ENCODE assay signal across 15 mouse cellular contexts in genomic region chr5:107346214-107346613, GRCm38 (mm10). TPM values are rescaled to one million over a fixed set of nuclear protein-coding genes. Genes with fewer than 3 reads are reported as not detected.
DNase-seq lines count a peak whose midpoint lies in the region; ATAC-seq and TF ChIP-seq lines count a peak whose summit lies in the region.
"Had no signal": no experiment of that assay in that cellular context is flagged by ENCODE, and none has a peak within 500 bp of the region (broad histone marks: within the 10 kb centered on the region; RNA-seq: fewer than 3 reads in every experiment).

No protein-coding gene starts in this region.

- no peak for TF ChIP-seq EP300 in heart, adult 2 months (IDR thresholded peaks at IDR 0.05; ENCODE audit: insufficient read depth, low read depth, low read length)

- 48% methylated on average over 1 of the region's 1 CpGs for WGBS in heart, adult 2 months
- whole genome bisulfite sequencing in forebrain, embryonic 13.5 days, result 52% methylated on average over 1 of the region's 1 CpGs

- no peak overlapping the region for H3K27ac ChIP-seq in heart, adult 2 months
- H3K27ac ChIP-seq in cortical plate, adult 2 months (ENCODE audit: insufficient read depth, low read length), result no peak overlapping the region
- no peak overlapping the region for H3K27ac ChIP-seq in forebrain, embryonic 13.5 days
- H3K27ac ChIP-seq: forebrain, embryonic 12.5 days; hindbrain, embryonic 12.5 days; liver, embryonic 13.5 days; midbrain, embryonic 15.5 days had no signal

- no peaks in the 10 kb centered on the region for H3K36me3 ChIP-seq in heart, adult 2 months (ENCODE audit: control insufficient read depth, insufficient read depth, low read length)
- H3K36me3 ChIP-seq in forebrain, embryonic 13.5 days (ENCODE audit: poor library complexity, severe bottlenecking), result no peaks in the 10 kb centered on the region
- H3K36me3 ChIP-seq: forebrain, embryonic 12.5 days; hindbrain, embryonic 12.5 days; liver, embryonic 13.5 days; midbrain, embryonic 15.5 days had no signal

- no peaks in the 10 kb centered on the region for H3K9me3 ChIP-seq in forebrain, embryonic 13.5 days (replicated peaks)
- H3K9me3 ChIP-seq: forebrain, embryonic 12.5 days; hindbrain, embryonic 12.5 days; liver, embryonic 13.5 days; midbrain, embryonic 15.5 days had no signal

- intact Hi-C loops in heart, adult 2 months (cut with DNase I), result no loop called here

- no peak for DNase-seq in heart, adult 2 months
- DNase-seq in heart, adult 11 months, result no peak
- DNase-seq in lung, postnatal 14 days, result peak; percentile 9
- DNase-seq in lung, postnatal 25 days (ENCODE audit: low spot score), result no peak
- DNase-seq in thymus, postnatal 14 days, result peak; percentile 49
- DNase-seq: adrenal gland, adult 2 months; cerebellum, adult 9-10 months; liver, embryonic 13.5 days had no signal

- H3K79me2 ChIP-seq in heart, adult 2 months (replicated peaks; ENCODE audit: control insufficient read depth, insufficient read depth, low read length), result no peaks in the 10 kb centered on the region

- no peaks in the 10 kb centered on the region for H3K4me1 ChIP-seq in heart, adult 2 months (ENCODE audit: control insufficient read depth, insufficient read depth, low read length)
- H3K4me1 ChIP-seq in cortical plate, adult 2 months (ENCODE audit: control insufficient read depth, insufficient read depth, low read length), result no peaks in the 10 kb centered on the region
- H3K4me1 ChIP-seq in forebrain, embryonic 13.5 days, result no peaks in the 10 kb centered on the region
- H3K4me1 ChIP-seq: forebrain, embryonic 12.5 days; hindbrain, embryonic 12.5 days; liver, embryonic 13.5 days; midbrain, embryonic 15.5 days had no signal

- no peak overlapping the region for H3K9ac ChIP-seq in heart, adult 2 months (ENCODE audit: low read depth, low read length)
- H3K9ac ChIP-seq in forebrain, embryonic 13.5 days, result no peak overlapping the region
- H3K9ac ChIP-seq: forebrain, embryonic 12.5 days; hindbrain, embryonic 12.5 days; liver, embryonic 13.5 days; midbrain, embryonic 15.5 days had no signal

- H3K4me3 ChIP-seq in heart, adult 2 months, result no peak overlapping the region
- H3K4me3 ChIP-seq in cortical plate, adult 2 months (ENCODE audit: insufficient read depth, low read length), result no peak overlapping the region
- H3K4me3 ChIP-seq in forebrain, embryonic 13.5 days, result no peak overlapping the region
- H3K4me3 ChIP-seq: forebrain, embryonic 12.5 days; hindbrain, embryonic 12.5 days; liver, embryonic 13.5 days; midbrain, embryonic 15.5 days had no signal

- no peak for ATAC-seq in forebrain, embryonic 13.5 days
- no peak for ATAC-seq in erythroid progenitor cell, adult 5-6 weeks (replicated peaks; ENCODE audit: low FRiP score, poor library complexity, severe bottlenecking)
- ATAC-seq: midbrain, embryonic 15.5 days had no signal

- H3K27me3 ChIP-seq in heart, adult 2 months (ENCODE audit: control insufficient read depth, insufficient read depth, low read length), result no peaks in the 10 kb centered on the region
- H3K27me3 ChIP-seq in forebrain, embryonic 13.5 days, result no peaks in the 10 kb centered on the region
- H3K27me3 ChIP-seq: forebrain, embryonic 12.5 days; hindbrain, embryonic 12.5 days; liver, embryonic 13.5 days; midbrain, embryonic 15.5 days had no signal

- no peak for TF ChIP-seq POLR2A in heart, adult 2 months (IDR thresholded peaks at IDR 0.05; ENCODE audit: insufficient read depth, low read depth, low read length)
- TF ChIP-seq POLR2A in cortical plate, adult 2 months (IDR thresholded peaks at IDR 0.05; ENCODE audit: extremely low read depth, insufficient read depth, low read length), result no peak

- peak; percentile 50 for TF ChIP-seq CTCF in heart, adult 2 months (IDR thresholded peaks at IDR 0.05)
- TF ChIP-seq CTCF in cortical plate, adult 2 months (IDR thresholded peaks at IDR 0.05; ENCODE audit: extremely low read depth, insufficient read depth, low read length), result 0 out of 2 replicates have a peak, but pooled peaks have one; percentile 18

- no peak overlapping the region for H3K4me2 ChIP-seq in forebrain, embryonic 13.5 days
- H3K4me2 ChIP-seq: forebrain, embryonic 12.5 days; hindbrain, embryonic 12.5 days; liver, embryonic 13.5 days; midbrain, embryonic 15.5 days had no signal

RNA-seq across cellular contexts. Expression of gene Brdt, which starts 15.3 kb away (rescaled TPM):
- total RNA-seq in heart, adult 2 months (2021), result under 1 TPM; 0.30 to 0.47 TPM
- polyA plus RNA-seq in heart, adult 2 months (2012; rRNA removed), result 0.18 and 0.38 TPM in 2 replicates
- 12.9 and 13.4 TPM in 2 replicates for polyA plus RNA-seq in cortical plate, adult 2 months (2012; rRNA removed)
- polyA plus RNA-seq in forebrain, embryonic 13.5 days (2015; fragmentation: Nextera tagmentation; extraction: Ambion mirVana), result 1.1 TPM in 2 replicates
- total RNA-seq in erythroid progenitor cell, adult 5-6 weeks (2015; ENCODE audit: low replicate concordance), result not detected in 2 replicates
- total RNA-seq in erythroid progenitor cell, adult 5-6 weeks (2017; ENCODE audit: low replicate concordance), result not detected in 2 replicates

RNA-seq across cellular contexts. Expression of gene Ephx4, which starts 56.3 kb away (rescaled TPM):
- total RNA-seq in heart, adult 2 months (2021), result under 1 TPM; 0.23 to 0.26 TPM
- polyA plus RNA-seq in heart, adult 2 months (2012; rRNA removed), result 0.35 and 0.45 TPM in 2 replicates
- 113 and 123 TPM in 2 replicates for polyA plus RNA-seq in cortical plate, adult 2 months (2012; rRNA removed)
- 1.3 and 2.3 TPM in 2 replicates for polyA plus RNA-seq in forebrain, embryonic 13.5 days (2015; fragmentation: Nextera tagmentation; extraction: Ambion mirVana)
- not detected in 2 replicates for total RNA-seq in erythroid progenitor cell, adult 5-6 weeks (2015; ENCODE audit: low replicate concordance)
- total RNA-seq in erythroid progenitor cell, adult 5-6 weeks (2017; ENCODE audit: low replicate concordance), result not detected in 2 replicates
- total RNA-seq: granulocyte monocyte progenitor cell, adult 5-6 weeks had no signal

RNA-seq across cellular contexts. Expression of gene Tgfbr3, which starts 56.8 kb away (rescaled TPM):
- 10 to 100 TPM; 41.2 to 47.6 TPM for total RNA-seq in heart, adult 2 months (2021)
- 27.2 and 32.6 TPM in 2 replicates for polyA plus RNA-seq in heart, adult 2 months (2012; rRNA removed)
- polyA plus RNA-seq in cortical plate, adult 2 months (2012; rRNA removed), result 6.0 and 6.1 TPM in 2 replicates
- 1.3 and 2.1 TPM in 2 replicates for polyA plus RNA-seq in forebrain, embryonic 13.5 days (2015; fragmentation: Nextera tagmentation; extraction: Ambion mirVana)
- 1.8 and 5.4 TPM in 2 replicates for total RNA-seq in erythroid progenitor cell, adult 5-6 weeks (2015; ENCODE audit: low replicate concordance)
- total RNA-seq in erythroid progenitor cell, adult 5-6 weeks (2017; ENCODE audit: low replicate concordance), result 1.0 and 4.7 TPM in 2 replicates

Comparison
In these comparisons a context has a peak if more than half of its experiments do, and no peak if none do; other contexts are left out.
1. DNase-seq: peak in lung, postnatal 14 days (single experiment) and thymus, postnatal 14 days (single experiment); none in heart, adult 2 months (0 of 2), heart, adult 11 months (single experiment) and lung, postnatal 25 days (single experiment).
2. RNA of gene Ephx4, which starts 56.3 kb away (polyA plus RNA-seq): 113 to 123 TPM in cortical plate, adult 2 months; 1.3 to 2.3 TPM in forebrain, embryonic 13.5 days and 0.35 to 0.45 TPM in heart, adult 2 months; every median in the first group is over 10 times any median in the second.